Mouse (Mus musculus): ENCODE results near the gene Acaa1a. TPM values are rescaled to one million over a fixed set of nuclear protein-coding genes. Genes with fewer than 3 reads are reported as not detected.
"Not testable (repeated sequence)": the region's sequence is repeated elsewhere in the genome, so short reads cannot be mapped to it uniquely, and the experiment has no call there.

Acaa1a gene
- polyA plus RNA-seq, 1 experiment from 2014 or later, result 75.2 TPM

DNA sequence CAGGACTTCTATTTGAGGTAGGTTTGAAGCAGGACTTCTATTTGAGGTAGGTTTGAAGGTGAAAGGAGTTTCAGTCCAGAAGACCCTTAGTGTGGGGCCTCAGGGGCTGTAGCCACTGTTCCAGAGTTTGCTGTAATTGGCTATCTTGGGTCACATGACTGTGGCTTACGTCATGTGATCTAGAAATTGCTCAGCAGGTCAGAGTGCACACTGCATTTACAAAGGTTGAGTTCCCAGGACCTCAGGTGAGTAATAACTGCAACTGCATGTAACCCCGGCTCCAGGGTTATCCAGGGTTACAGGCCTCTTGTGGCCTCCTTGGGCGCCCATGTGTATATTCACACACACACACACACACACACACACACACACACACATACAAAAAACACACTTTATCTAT is 28.9 kb downstream of the Acaa1a start:
- Histone ChIP-seq H3K4me3 (no peak overlapping the region), H3K27me3 (replicated peaks; ENCODE audit: low read depth, poor library complexity, severe bottlenecking) (no peaks in the 10 kb centered on the region), H3K9me3 (no peaks in the 10 kb centered on the region), H3K36me3 (replicated peaks) (peaks cover 26% of the 10 kb centered on the region), H3K4me1 (peaks cover 14% of the 10 kb centered on the region; the same call in 1 of the 2 replicates), H3K27ac (replicated peaks) (no peak overlapping the region)
- WGBS, result 90% methylated on average over 3 of the region's 3 CpGs
- no peak for DNase-seq (ENCODE audit: low spot score)

DNA sequence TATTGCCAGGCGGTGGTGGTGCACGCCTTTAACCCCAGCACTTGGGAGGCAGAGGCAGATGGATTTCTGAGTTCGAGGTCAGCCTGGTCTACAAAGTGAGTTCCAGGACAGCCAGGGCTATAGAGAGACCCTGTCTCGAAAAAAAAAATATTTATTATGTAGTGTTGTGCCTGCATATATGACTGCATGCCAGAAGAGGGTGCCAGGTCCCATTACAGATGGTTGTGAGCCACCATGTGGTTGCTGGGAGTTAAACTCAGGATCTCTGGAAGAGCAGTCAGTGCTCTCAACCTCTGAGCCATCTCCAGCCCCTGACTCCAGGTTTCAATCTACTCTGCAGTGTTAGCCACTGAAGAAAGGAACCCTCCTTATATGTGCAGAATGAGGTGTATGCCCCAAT is 31.3 kb downstream of the Acaa1a start:
- whole genome bisulfite sequencing, result 85% methylated on average over 4 of the region's 4 CpGs
- H3K36me3 ChIP-seq (replicated peaks), result peaks cover 35% of the 10 kb centered on the region
- not testable (repeated sequence) for H3K27me3 ChIP-seq (replicated peaks; ENCODE audit: low read depth, poor library complexity, severe bottlenecking); DNase-seq (ENCODE audit: low spot score); H3K9me3 ChIP-seq; H3K4me3 ChIP-seq; H3K27ac ChIP-seq (replicated peaks)
- peaks cover 21% of the 10 kb centered on the region for H3K4me1 ChIP-seq

DNA sequence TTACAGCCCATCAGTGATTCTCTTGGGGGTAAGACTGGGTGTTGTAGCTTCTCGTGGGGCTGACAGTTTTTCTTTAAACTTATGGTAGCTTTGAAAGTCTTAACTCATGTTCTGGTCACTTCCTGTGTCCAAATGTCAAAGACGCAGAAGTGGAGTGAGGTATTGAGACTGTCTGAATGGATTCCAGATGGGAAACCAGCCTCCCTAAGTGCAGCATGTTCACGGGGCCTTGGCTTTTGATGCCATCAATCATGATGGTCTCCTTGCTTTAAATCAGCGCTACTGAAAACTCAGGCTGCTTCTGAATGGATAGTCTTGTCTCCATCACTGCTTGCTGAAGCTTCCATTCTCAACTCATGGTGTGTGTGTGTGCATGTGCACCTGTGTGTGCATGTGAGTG is 31.8 kb downstream of the Acaa1a start:
- Histone ChIP-seq H3K4me3 (no peak overlapping the region), H3K36me3 (replicated peaks) (peaks cover 35% of the 10 kb centered on the region), H3K27me3 (replicated peaks; ENCODE audit: low read depth, poor library complexity, severe bottlenecking) (no peaks in the 10 kb centered on the region), H3K27ac (replicated peaks) (no peak overlapping the region), H3K9me3 (no peaks in the 10 kb centered on the region), H3K4me1 (peaks cover 23% of the 10 kb centered on the region)
- no peak for DNase-seq (ENCODE audit: low spot score)
- WGBS, result 60% methylated on average over 4 of the region's 4 CpGs

DNA sequence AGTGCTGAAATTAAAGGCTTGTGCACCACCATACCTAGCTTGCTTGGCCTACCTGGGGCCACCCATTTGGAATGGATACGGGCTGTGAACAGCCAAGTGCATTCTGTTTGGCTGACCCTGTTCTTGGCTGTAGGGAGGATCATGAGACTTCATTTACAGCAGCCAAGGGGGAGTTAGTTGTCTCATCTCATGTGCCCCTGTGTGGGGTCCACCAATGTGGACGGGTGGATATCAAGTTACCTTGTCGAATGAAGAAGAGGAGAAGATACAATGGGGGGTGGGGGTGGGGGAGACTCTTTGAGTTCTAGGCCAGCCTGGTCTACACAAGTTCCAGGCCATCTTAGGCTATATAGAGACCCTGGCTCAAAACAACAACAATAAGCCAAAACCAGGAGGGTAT is 35.5 kb downstream of the Acaa1a start:
- DNase-seq (ENCODE audit: low spot score), result no peak
- H3K4me1 ChIP-seq, result peaks cover 23% of the 10 kb centered on the region
- WGBS, result 65% methylated on average over 3 of the region's 3 CpGs

DNA sequence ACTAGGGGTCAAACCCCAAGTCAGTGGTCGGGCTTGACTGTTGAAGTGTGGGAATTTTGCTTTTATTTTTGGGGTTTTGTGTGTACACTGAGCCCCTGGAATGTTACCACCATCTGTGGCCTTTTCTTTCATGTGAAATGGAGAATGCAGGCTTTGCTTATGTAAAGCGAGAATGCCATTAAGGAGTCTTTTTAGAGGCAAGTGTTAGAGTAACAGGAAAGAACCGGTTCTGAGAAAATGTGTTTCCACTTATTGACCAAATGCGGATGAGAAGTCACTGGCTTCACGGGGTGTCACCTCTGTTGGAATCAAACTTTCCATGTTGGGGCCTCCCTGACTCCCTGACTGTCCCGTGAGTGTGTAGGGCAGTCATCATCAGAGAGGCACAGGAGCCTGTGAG is 36.1 kb downstream of the Acaa1a start:
- Histone ChIP-seq H3K27me3 (replicated peaks; ENCODE audit: low read depth, poor library complexity, severe bottlenecking) (no peaks in the 10 kb centered on the region), H3K36me3 (replicated peaks) (peaks cover 48% of the 10 kb centered on the region), H3K4me1 (peaks cover 23% of the 10 kb centered on the region), H3K27ac (replicated peaks) (0 out of 2 replicates have a peak overlapping the region, but pooled peaks have one; percentile 6), H3K4me3 (no peak overlapping the region), H3K9me3 (no peaks in the 10 kb centered on the region)
- DNase-seq (ENCODE audit: low spot score), result no peak
- WGBS, result 50% methylated on average over 6 of the region's 6 CpGs

More for the DNA sequence above, 35.5 kb downstream of the Acaa1a start:
- Histone ChIP-seq H3K4me3 (no peak overlapping the region), H3K27me3 (replicated peaks; ENCODE audit: low read depth, poor library complexity, severe bottlenecking) (no peaks in the 10 kb centered on the region), H3K9me3 (no peaks in the 10 kb centered on the region), H3K36me3 (replicated peaks) (peaks cover 42% of the 10 kb centered on the region), H3K27ac (replicated peaks) (0 out of 2 replicates have a peak overlapping the region, but pooled peaks have one; percentile 6)

DNA sequence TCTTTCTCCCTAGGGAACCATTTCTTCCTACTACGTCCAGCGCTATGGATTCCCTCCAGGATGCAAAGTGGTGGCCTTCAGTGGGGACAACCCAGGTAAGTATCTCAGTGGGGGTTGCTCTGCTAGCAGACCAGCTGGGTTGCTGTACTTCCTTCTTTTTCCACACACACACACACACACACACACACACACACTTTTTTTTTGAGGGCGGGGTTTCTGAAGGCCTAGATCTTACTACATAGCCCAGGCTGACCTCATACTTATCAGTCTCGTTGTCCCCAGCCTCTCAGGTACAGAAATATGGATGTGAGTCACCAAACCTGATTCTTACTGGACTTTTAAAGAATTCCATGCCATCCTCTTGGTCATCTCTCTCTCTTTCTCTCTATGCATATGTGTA is 38.8 kb downstream of the Acaa1a start:
- Histone ChIP-seq H3K4me1 (peaks cover 18% of the 10 kb centered on the region), H3K27ac (replicated peaks) (no peak overlapping the region), H3K27me3 (replicated peaks; ENCODE audit: low read depth, poor library complexity, severe bottlenecking) (no peaks in the 10 kb centered on the region), H3K36me3 (replicated peaks) (peaks cover 63% of the 10 kb centered on the region), H3K9me3 (no peaks in the 10 kb centered on the region), H3K4me3 (no peak overlapping the region)
- 86% methylated on average over 4 of the region's 4 CpGs for WGBS
- DNase-seq (ENCODE audit: low spot score), result no peak

DNA sequence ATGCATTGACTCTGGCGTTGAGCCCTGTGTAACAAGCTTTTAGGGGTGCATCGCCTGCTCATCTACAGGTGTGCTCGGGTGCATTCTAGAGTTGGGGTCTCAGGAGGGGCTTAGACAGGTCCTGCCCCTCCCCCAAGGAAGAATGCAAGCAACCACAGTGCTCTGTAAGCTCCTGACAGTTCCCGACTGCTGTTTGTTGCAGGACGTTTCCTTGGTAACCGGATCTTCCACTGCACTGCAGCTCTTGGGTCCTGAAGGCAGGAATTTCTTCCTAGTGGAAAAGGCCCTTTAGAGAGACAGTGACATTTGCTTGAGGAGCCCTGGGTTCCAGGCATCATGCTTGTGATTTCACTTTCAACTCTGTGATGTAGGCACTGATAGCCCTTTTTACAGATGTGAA is 43.1 kb downstream of the Acaa1a start:
- WGBS, result 65% methylated on average over 6 of the region's 6 CpGs

DNA sequence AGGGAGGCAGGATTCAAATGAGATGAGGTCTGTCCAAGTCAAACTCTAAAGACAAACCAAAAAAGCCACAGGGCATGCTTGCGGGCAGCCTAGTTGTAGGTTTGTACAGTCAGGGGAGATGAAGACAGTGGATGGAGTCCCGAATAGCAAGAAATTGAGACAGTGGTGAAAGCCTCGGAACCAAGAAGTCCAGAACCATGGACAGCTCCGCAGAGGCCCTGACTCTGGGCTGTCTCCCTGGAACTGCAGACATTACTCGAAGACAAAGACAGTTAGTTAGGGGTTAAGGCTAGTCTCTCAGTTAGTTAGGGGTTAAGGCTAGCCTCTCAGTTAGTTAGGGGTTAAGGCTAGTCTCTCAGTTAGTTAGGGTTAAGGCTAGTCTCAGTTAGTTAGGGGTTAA is 49.5 kb downstream of the Acaa1a start:
- 56% methylated on average over 5 of the region's 5 CpGs for WGBS
- Histone ChIP-seq H3K4me3 (no peak overlapping the region), H3K9me3 (no peaks in the 10 kb centered on the region), H3K27ac (replicated peaks) (no peak overlapping the region), H3K27me3 (replicated peaks; ENCODE audit: low read depth, poor library complexity, severe bottlenecking) (no peaks in the 10 kb centered on the region), H3K4me1 (no peaks in the 10 kb centered on the region), H3K36me3 (replicated peaks) (peaks cover 44% of the 10 kb centered on the region)
- peak; percentile 55 for DNase-seq (ENCODE audit: low spot score)

More for the DNA sequence above, 43.1 kb downstream of the Acaa1a start:
- no peak overlapping the region for H3K27ac ChIP-seq (replicated peaks)
- H3K27me3 ChIP-seq (replicated peaks; ENCODE audit: low read depth, poor library complexity, severe bottlenecking), result no peaks in the 10 kb centered on the region
- peaks cover 73% of the 10 kb centered on the region for H3K36me3 ChIP-seq (replicated peaks)
- no peak for DNase-seq (ENCODE audit: low spot score)
- no peak overlapping the region for H3K4me3 ChIP-seq
- H3K9me3 ChIP-seq, result no peaks in the 10 kb centered on the region
- H3K4me1 ChIP-seq, result peaks cover 3% of the 10 kb centered on the region; the same call in 1 of the 2 replicates

DNA sequence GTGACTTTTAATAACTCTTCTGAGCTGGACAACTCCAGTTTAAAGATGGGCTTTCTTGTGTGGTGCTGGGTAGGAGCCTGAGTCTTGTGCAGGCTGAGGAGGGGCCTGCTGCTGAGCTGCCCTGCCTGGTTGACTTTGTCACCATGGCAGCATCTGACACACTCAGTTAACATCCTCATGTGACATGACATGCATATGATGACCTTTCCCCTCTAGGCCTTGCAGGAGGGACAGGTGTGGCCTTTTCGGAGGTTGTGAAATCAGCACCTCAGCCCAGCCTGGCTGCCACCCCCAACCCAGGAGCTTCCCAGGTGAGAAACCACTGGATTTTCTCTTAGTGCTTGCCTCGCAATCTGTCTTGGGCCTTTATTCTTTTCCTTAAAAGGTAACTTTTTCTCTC is 50.7 kb downstream of the Acaa1a start:
- WGBS, result 89% methylated on average over 2 of the region's 2 CpGs
- no peak overlapping the region for H3K4me3 ChIP-seq

DNA sequence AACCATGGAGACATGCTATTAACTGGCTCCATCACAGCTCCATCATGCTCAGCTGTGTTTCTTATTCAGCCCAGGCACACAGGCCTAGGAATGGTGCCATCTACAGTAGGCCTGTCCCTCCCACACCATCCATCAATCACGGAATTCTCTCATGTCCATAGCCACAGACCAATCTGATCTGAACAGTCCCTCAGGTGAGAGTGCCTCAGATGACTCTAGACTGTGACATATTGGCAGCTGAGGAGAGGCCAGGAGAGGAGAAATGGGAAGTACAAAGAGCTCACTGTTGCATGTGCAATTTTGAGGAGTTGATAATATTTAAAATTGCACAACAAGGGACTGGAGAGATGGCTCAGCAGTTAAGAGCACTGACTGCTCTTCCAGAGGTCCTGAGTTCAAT is 55.3 kb downstream of the Acaa1a start:
- Histone ChIP-seq H3K27ac (replicated peaks) (no peak overlapping the region), H3K9me3 (no peaks in the 10 kb centered on the region), H3K4me3 (no peak overlapping the region), H3K27me3 (replicated peaks; ENCODE audit: low read depth, poor library complexity, severe bottlenecking) (no peaks in the 10 kb centered on the region), H3K36me3 (replicated peaks) (peaks cover 14% of the 10 kb centered on the region), H3K4me1 (0 out of 2 replicates have a peak, but pooled peaks cover 2% of the 10 kb centered on the region)
- 84% methylated on average over 1 of the region's 1 CpGs for WGBS
- no peak for DNase-seq (ENCODE audit: low spot score)

More for the DNA sequence above, 50.7 kb downstream of the Acaa1a start:
- Histone ChIP-seq H3K36me3 (replicated peaks) (peaks cover 34% of the 10 kb centered on the region), H3K9me3 (no peaks in the 10 kb centered on the region), H3K27me3 (replicated peaks; ENCODE audit: low read depth, poor library complexity, severe bottlenecking) (no peaks in the 10 kb centered on the region), H3K4me1 (no peaks in the 10 kb centered on the region), H3K27ac (replicated peaks) (no peak overlapping the region)
- DNase-seq (ENCODE audit: low spot score), result no peak

Other genes starting within 250 kb of the Acaa1a start
- 20.7 and 21.2 TPM in 2 replicates for gene Plcd1, start 246.2 kb upstream of the Acaa1a start, polyA plus RNA-seq (2016; fragmentation: Nextera tagmentation; extraction: Ambion mirVana)
- 1.0 and 1.5 TPM in 2 replicates for gene Dlec1, start 237.2 kb upstream of the Acaa1a start, polyA plus RNA-seq (2016; fragmentation: Nextera tagmentation; extraction: Ambion mirVana)
- gene Acaa1b, start 182.6 kb upstream of the Acaa1a start, polyA plus RNA-seq (2016; fragmentation: Nextera tagmentation; extraction: Ambion mirVana), result 1.5 and 1.6 TPM in 2 replicates
- not detected in 2 replicates for gene Gm47289, start 180.5 kb upstream of the Acaa1a start, polyA plus RNA-seq (2016; fragmentation: Nextera tagmentation; extraction: Ambion mirVana)
- not detected in 2 replicates for gene Slc22a13, start 130.6 kb upstream of the Acaa1a start, polyA plus RNA-seq (2016; fragmentation: Nextera tagmentation; extraction: Ambion mirVana)
- gene Oxsr1, start 17.2 kb upstream of the Acaa1a start, polyA plus RNA-seq (2016; fragmentation: Nextera tagmentation; extraction: Ambion mirVana), result 12.1 and 12.3 TPM in 2 replicates
- gene Myd88, start 1.7 kb downstream of the Acaa1a start, polyA plus RNA-seq (2016; fragmentation: Nextera tagmentation; extraction: Ambion mirVana), result 8.3 and 9.9 TPM in 2 replicates
- 9.3 and 9.8 TPM in 2 replicates for gene Xylb, start 17.7 kb downstream of the Acaa1a start, polyA plus RNA-seq (2016; fragmentation: Nextera tagmentation; extraction: Ambion mirVana)
- not detected in 2 replicates for gene Slc22a14, start 25.9 kb downstream of the Acaa1a start, polyA plus RNA-seq (2016; fragmentation: Nextera tagmentation; extraction: Ambion mirVana)
- gene Acvr2b, start 62.4 kb downstream of the Acaa1a start, polyA plus RNA-seq (2016; fragmentation: Nextera tagmentation; extraction: Ambion mirVana), result 78.6 and 85.6 TPM in 2 replicates
- gene Exog, start 105.3 kb downstream of the Acaa1a start, polyA plus RNA-seq (2016; fragmentation: Nextera tagmentation; extraction: Ambion mirVana), result 44.2 and 45.3 TPM in 2 replicates
- 1.2 and 1.5 TPM in 2 replicates for gene Scn5a, start 239.3 kb downstream of the Acaa1a start, polyA plus RNA-seq (2016; fragmentation: Nextera tagmentation; extraction: Ambion mirVana)

Measured in embryonic facial prominence, embryonic 10.5 days (tissue).